Mouse (Mus musculus): ENCODE data around the gene Has3.
"Not testable (repeated sequence)": the region's sequence is repeated elsewhere in the genome, so short reads cannot be mapped to it uniquely, and the experiment has no call there.

The Has3 gene

GRCm38 (mm10) chr8:106870051-106870450 lies at the start of gene Has3:
Has3 (plus strand) TSS chr8:106870242.
- no peak for DNase-seq (ENCODE audit: low read depth)

- DNase-seq (ENCODE audit: low read depth), result no peak
Observed at GRCm38 (mm10) chr8:106820553-106821515, 49.2 kb upstream of the Has3 start.

DNA sequence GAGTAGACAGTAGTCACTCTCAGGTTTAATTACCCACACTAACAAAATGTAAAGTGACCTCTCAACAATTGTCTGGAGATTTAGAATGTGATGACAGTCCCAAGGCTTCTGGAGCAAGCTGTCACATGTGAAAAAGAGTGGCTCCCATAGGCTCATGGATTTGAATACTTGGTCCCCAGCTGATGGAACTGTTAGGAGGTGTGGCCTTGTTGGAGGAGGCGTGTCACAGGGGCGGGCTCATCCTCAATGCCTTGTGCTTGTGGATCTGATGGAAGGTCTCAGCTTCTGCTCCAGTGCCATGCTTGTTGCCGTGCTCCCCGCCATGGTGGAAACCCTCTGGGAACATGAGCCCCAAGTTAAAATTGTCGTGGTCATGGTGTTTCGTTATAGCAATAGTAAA lies 41.1 kb upstream of the Has3 start:
- DNase-seq (ENCODE audit: low read depth), result no peak

DNA sequence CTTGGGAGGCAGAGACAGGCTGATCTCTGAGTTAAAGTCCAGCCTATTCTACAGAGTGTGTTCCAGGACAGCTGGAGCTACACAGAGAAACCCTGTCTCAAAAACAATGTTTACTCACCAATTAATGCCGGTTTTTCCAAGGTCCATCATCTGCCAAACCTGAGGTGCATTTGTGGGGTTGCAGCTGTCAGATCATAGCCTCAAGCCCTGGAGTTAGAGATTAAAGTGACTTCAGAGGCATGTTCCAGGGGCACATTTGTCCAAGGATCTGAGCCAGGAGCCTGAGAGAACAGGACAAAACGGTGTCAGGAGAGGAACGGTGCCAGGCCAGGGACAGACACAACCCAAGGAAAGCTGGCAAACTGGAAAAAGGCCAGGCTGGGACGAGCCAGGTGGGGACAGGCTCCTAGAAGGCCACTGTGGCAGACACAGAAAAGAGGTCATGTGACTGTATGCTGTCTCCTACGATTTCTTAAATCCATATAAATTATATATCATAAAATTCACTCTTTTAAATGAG lies 40.5 kb upstream of the Has3 start:
- DNase-seq (ENCODE audit: low read depth), result no peak

GRCm38 (mm10) chr8:106834899-106835298 lies 35.1 kb upstream of the Has3 start:
- no peak for DNase-seq (ENCODE audit: low read depth)

GRCm38 (mm10) chr8:106836525-106836924 lies 33.5 kb upstream of the Has3 start:
- DNase-seq (ENCODE audit: low read depth), result no peak

DNA sequence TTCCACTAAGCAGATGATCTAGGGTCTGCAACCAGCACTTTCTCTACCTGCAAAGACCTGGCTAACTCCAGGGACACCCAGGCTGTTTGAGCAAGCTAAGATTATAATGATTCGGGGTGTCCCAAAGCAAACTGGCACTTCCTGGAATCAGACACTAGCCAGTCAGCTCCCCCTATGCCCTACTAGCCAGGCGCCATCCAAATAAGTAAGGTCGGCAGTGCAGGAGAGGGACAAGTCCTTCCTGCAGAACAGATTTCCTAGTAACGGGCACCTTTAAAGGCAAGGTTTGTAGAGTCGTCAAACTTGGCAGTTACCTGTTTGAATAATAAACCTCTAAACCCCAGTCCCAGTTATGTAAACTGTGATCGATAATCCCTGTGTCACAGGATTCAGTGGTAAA lies 31.2 kb upstream of the Has3 start:
- no peak for DNase-seq (ENCODE audit: low read depth)

DNA sequence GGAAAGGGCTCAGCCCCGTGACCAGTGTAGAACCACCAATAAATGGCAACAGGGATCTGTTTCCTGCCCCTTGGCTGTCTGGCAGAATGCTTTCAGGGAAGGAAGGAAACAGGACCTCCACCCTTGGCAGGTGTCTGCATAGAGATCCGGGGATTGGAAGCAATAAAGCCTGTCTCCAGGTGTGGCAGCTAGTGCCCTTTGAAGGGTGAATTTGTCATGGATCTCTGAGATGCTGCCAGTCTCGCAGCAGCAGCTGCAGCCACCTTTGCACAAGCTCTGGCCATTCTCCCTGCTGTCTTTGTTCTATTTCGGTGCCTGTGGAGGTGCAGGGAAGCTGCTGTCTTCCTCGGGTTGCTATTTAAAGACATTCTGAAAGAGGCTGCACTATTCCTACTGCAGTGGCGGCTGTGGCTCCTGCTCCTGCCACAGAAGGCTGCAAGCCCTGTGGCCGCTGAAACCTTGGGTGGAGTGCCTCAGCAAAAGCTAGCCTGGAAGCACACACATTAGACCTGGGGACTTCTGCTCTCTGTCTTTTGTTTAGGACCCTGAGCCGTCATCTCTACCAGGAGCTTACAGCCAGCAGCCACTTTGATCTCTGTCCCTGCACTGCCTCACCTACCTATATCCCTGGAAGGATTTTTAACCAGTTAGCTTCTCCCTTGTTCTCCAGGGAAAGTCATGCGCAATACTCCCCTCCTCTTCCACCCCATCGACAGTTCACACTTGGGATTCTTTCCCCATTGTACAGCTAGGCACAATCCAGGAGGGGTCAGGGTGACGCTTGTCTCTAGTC lies 30.6 kb upstream of the Has3 start:
- no peak for DNase-seq (ENCODE audit: low read depth)

GRCm38 (mm10) chr8:106850034-106850433 lies 20.0 kb upstream of the Has3 start:
- DNase-seq (ENCODE audit: low read depth), result no peak

GRCm38 (mm10) chr8:106854534-106855241 lies 15.4 kb upstream of the Has3 start:
- DNase-seq (ENCODE audit: low read depth), result no peak

DNA sequence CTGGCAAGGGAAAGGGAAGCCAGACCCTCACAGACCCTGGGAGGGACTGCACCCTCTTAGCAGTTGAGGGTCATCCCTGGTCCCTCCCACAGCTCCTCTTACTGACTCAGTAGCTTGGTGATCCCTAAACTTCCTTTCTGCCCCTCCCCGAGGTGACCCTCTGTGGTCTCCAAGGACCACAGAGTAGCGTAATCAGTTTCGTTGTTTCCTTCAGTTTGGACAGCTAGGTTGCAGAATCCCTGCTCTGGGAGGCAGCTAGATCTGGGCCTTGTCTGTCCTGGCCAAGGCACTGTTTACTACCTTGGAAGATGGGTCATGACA lies 14.8 kb upstream of the Has3 start:
- no peak for DNase-seq (ENCODE audit: low read depth)

- no peak for DNase-seq (ENCODE audit: low read depth)
Observed at GRCm38 (mm10) chr8:106862845-106863244, 7.2 kb upstream of the Has3 start.

DNA sequence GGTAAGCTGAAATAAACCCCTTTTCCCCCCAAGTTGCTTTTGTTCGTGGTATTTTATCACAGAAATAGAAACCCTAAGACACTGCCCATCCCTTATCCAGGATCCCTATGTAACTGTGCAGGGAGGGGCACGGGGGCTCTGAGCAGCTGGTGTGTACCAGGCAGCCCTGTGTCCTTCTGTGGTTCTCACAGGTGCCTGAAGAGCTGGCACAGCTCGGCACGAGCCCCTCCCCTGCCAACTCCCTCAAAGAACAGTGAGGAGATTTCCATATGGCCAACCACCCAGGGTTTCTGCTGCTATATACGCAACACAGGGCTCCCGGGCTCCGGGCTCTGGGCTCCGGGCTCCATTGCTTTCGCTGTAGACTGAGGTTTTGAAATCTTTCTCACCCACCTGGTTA lies 4.7 kb upstream of the Has3 start:
- no peak for DNase-seq (ENCODE audit: low read depth)

DNA sequence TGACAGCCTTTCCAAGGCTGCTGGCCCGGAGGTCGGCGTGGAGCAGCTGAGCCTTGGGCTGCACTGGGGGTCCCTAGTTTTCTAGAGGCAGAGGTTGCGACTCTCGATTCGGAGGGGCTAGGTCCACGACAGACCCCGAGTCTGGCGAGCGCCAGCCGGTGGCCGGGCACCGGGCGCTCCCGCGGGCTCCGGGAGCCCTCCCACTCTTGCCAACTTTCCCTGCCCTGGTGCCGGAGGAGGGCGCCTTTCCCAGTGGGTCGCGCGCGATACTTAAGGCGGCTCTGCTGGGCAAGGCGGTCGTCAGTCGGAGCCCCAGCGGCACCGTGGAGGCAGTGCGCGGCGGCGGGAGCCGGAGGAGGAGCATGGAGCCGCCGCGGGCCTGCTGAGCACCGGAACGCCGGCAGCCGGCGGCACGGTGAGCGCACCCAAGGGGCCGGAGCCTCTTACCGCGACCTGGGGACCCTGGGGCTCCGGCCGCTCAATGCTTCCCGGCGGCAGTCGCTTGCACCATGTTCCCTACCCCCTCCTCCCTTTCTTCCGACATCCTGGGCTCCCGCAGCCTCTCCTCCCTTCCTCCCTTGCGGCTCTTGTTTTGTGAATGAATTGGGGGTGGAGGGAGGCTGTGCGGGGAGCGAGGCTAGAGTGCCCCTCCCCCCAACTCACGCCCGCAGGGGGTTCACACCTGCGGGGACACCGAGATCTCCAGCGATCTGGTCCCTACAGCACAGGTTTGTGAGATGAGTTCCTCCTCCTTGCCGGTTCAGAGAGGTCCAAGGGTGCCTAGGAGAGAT lies 690 bp downstream of the Has3 start:
- no peak for DNase-seq (ENCODE audit: low read depth)

DNA sequence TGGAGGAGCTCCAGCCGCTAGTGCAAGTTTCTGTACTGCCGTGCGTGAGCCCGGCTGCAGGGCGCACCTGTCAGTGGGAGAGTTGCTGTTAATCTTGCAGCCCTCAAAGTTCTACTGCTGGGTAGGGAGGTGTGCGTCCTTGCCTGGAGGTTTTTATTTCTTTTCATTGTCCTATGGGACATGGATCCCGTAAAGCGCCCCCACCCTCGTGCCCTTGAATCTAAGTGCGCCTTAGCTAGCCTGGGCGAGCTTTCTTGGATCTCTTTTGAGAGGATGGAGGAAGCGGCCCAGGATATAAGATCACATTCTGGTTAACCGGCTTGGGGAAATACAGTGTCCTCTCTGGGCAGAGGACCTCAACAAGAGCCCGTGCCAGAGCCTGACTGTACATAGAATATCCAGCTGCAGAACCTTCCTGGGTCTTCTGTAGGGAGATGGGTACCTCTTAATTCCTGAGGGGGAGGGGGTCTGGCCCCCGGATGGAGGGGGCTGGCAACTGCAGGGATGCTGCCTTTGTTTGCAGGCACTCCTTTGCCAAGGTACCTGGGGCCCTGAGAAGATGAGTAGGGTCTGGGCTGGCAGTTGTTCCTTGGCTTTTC lies 1.4 kb downstream of the Has3 start:
- DNase-seq (ENCODE audit: low read depth), result no peak

DNA sequence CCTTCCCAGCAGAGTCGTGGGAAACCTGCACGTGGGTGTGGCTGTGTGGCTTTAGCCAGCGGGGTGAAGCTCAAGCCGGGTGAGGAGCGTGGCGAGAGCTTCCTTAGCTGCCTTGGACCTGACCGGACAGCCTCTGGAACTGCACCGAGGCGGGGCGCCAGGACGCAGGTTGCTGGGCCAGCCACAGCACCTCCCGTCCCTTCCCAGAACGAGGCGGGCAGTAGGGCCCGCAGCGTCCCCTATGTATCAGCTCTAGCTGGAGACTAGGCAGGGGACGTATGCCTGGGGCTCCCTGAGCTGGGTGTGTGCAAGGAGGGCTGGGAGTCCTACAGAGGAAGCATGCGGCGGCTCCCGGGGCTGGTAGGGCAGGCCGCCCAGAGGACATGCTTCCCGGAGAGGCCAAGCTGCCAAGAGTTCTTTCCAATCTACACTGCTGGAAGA lies 1.9 kb downstream of the Has3 start:
- DNase-seq (ENCODE audit: low read depth), result no peak

DNA sequence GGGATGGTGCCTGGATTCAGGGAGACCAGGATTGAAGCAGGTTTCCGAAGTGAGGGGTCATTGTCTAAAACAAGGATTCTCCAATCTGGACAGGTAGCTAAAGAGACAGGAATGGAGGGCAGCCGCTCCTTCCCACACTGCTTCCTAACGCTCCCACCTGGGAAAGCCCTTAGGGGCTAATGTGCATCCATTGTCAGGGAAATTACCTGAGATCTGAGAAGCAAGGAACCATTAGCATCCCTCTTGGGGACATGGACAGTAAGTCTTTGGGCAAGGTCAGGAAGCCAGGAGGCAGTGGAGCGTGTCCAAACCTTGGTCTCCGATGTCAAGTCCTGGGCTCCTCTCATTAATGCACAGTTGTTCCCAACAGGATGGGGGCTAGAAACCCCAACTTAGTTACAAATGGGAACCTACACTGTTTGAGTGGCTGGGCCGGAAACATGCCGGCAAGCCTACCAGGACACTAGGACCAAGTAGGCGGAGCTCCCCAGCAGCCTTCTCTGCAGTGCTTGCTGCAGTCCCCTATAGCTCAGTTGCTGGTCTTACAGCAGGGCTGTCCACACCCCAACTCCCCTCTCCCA lies 2.5 kb downstream of the Has3 start:
- no peak for DNase-seq (ENCODE audit: low read depth)

- no peak for DNase-seq (ENCODE audit: low read depth)
Observed at GRCm38 (mm10) chr8:106880121-106880707, 10.2 kb downstream of the Has3 start.

DNA sequence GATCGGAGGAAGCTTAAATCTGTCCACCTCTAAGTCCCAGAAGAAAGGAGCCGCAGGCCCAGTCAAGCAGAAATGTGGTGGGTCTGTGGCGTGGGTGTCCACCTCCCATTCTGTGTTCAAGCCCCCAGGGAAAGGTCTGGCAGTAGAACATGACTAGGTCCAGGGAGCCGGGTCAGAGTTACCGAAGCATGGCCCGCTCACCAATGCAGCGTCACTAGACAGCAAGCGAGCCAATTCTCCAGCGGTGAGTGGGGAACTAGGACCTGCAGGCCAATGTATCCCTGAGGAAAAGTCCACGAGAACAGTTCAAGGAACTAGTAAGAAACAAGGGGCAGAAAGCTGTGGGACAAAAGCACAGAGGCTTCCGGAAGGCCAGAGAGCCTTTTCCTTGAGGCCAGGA lies 14.1 kb downstream of the Has3 start:
- DNase-seq (ENCODE audit: low read depth), result not testable (repeated sequence)

DNA sequence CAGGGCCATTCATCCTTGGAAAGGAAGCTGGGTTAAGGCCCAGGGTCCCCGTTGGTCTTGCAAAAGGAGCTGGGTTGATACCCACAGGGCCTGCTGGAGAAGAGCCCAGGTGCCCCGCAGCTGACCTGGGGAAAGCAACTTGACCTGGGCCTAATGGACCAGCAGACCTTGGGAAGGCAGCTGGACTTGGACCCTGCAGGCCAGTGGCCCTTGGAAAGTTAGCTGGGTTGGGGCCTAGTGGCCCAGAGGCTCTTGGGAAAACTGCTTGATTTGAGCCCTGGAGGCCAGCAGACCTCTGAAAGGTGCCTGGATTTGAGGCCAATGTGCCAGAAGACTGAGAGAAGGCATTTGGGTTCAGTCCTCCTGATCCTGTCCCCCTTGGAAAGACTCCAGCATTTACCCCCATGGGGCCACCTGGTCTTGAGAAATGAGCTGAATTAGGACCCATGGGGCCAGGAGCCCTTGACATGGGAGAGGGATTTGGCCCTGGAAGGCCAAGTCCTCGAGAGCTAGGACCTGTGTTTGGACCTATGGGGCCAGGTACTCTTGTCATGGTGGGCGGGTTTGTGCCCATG lies 14.9 kb downstream of the Has3 start:
- DNase-seq (ENCODE audit: low read depth), result not testable (repeated sequence)

Measured in c-Kit-positive CD71-positive TER-119-negative erythroid progenitor cells, embryonic 14.5 days (primary cell).